Mouse (Mus musculus) lung, postnatal 0 days (tissue): ENCODE results near the gene Nalcn. TPM values are rescaled to one million over a fixed set of nuclear protein-coding genes. Genes with fewer than 3 reads are reported as not detected.

ENCODE experiments used
- ATAC-seq: fragments of 200-750 bp; cut with Nextera tagmentation; 2 replicates; pipeline ENCODE4 v1.8.0; 2017; ENCODE audit warnings: moderate library complexity
- DNase-seq: peaks from one replicate; pipeline ENCODE4 v3.0.0-alpha.2; 2016; ENCODE audit warnings: low spot score
- H3K27ac ChIP-seq: fragments of 300-500 bp; sonication (generic); 2 replicates; pipeline ENCODE4 v1.5.1; 2014; ENCODE audit warnings: antibody characterized with exemption, mild to moderate bottlenecking, low read length, mixed read lengths
- H3K27me3 ChIP-seq: fragments of 300-500 bp; sonication (generic); replicated peaks from 2 replicates; pipeline ENCODE4 v1.6.1; 2014; ENCODE audit warnings: low read length, mixed read lengths; ENCODE audit not compliant: insufficient read depth
- H3K36me3 ChIP-seq: fragments of 300-500 bp; sonication (generic); 2 replicates; pipeline ENCODE4 v1.6.1; 2014; ENCODE audit warnings: low read length, mixed read lengths; ENCODE audit not compliant: insufficient read depth
- H3K4me1 ChIP-seq: fragments of 300-500 bp; sonication (generic); 2 replicates; pipeline ENCODE4 v1.6.1; 2014; ENCODE audit warnings: antibody characterized with exemption, low read depth, low read length, mixed read lengths; ENCODE audit not compliant: insufficient read depth
- H3K4me2 ChIP-seq: fragments of 300-500 bp; sonication (generic); replicated peaks from 2 replicates; pipeline ENCODE4 v1.6.1; 2014; ENCODE audit warnings: low read depth, mild to moderate bottlenecking, low read length, moderate library complexity, mixed read lengths
- H3K4me3 ChIP-seq: fragments of 300-500 bp; sonication (generic); 2 replicates; pipeline ENCODE4 v1.5.1; 2014; ENCODE audit warnings: low read depth, low read length
- H3K9ac ChIP-seq: fragments of 300-500 bp; sonication (generic); replicated peaks from 2 replicates; pipeline ENCODE4 v1.6.1; 2014; ENCODE audit warnings: low read depth, mild to moderate bottlenecking
- H3K9me3 ChIP-seq: fragments of 300-500 bp; sonication (generic); 2 replicates; pipeline ENCODE4 v1.6.1; 2016; ENCODE audit warnings: low read length, mixed read lengths
- CTCF ChIP-seq: IDR thresholded peaks from 2 replicates; pipeline ENCODE4 v1.5.1; 2016; ENCODE audit warnings: antibody characterized with exemption, mild to moderate bottlenecking
- EP300 ChIP-seq: IDR thresholded peaks from 2 replicates; pipeline ENCODE4 v1.6.1; 2016; ENCODE audit warnings: antibody characterized with exemption, mild to moderate bottlenecking, control low read depth
- WGBS: fragments of 180-500 bp; shearing (Covaris S2); extraction: QIAGEN DNeasy Blood & Tissue Kit; methylation state at CpG from one replicate; pipeline ENCODE4 v1.1.7; 2014; 5-methylcytosine and 5-hydroxymethylcytosine counted together
- polyA plus RNA-seq: library from polyadenylated mRNA; unstranded; fragments of >200 nt; fragmentation: Nextera tagmentation; extraction: Ambion mirVana; gene quantifications from 2 replicates; pipeline ENCODE4 v1.2.1, GENCODE M21; 2015

Gene Nalcn
- polyA plus RNA-seq, 1 experiment from 2014 or later = not detected

- Histone ChIP-seq H3K9ac (no peak overlapping the region), H3K36me3 (no peaks in the 10 kb centered on the region), H3K4me1 (no peaks in the 10 kb centered on the region), H3K4me3 (no peak overlapping the region), H3K9me3 (no peaks in the 10 kb centered on the region), H3K27ac (no peak overlapping the region), H3K27me3 (no peaks in the 10 kb centered on the region), H3K4me2 (no peak overlapping the region)
- DNase-seq (peak; percentile 34), ATAC-seq (peak; percentile 38; the same call in 1 of the 2 replicates)
- TF ChIP-seq CTCF (no peak), EP300 (0 out of 2 replicates have a peak, but pooled peaks have one; percentile 14)
- 3% methylated on average over 1 of the region's 1 CpGs for WGBS
These were observed 95.7 kb downstream of the Nalcn start for GRCm38 (mm10) chr14:123531271-123531670.

GRCm38 (mm10) chr14:123529143-123529542, 97.8 kb downstream of the Nalcn start:
- H3K27ac ChIP-seq = no peak overlapping the region
- no peaks in the 10 kb centered on the region for H3K4me1 ChIP-seq
- no peaks in the 10 kb centered on the region for H3K36me3 ChIP-seq
- H3K4me2 ChIP-seq = no peak overlapping the region
- no peaks in the 10 kb centered on the region for H3K27me3 ChIP-seq
- no peaks in the 10 kb centered on the region for H3K9me3 ChIP-seq
- H3K4me3 ChIP-seq = no peak overlapping the region
- no peak overlapping the region for H3K9ac ChIP-seq
- TF ChIP-seq EP300 (no peak), CTCF (no peak)
- DNase-seq (no peak), ATAC-seq (no peak)

GRCm38 (mm10) chr14:123513376-123514141, 113.4 kb downstream of the Nalcn start:
- Histone ChIP-seq H3K4me1 (no peaks in the 10 kb centered on the region), H3K9ac (no peak overlapping the region), H3K9me3 (no peaks in the 10 kb centered on the region), H3K27ac (no peak overlapping the region), H3K4me2 (no peak overlapping the region), H3K4me3 (no peak overlapping the region), H3K27me3 (no peaks in the 10 kb centered on the region), H3K36me3 (no peaks in the 10 kb centered on the region)
- peak; percentile 66 for ATAC-seq
- 31% methylated on average over 8 of the region's 8 CpGs for WGBS
- DNase-seq = peak; percentile 55
- TF ChIP-seq CTCF = no peak
- TF ChIP-seq EP300 = no peak

GRCm38 (mm10) chr14:123512923-123513322, 114.0 kb downstream of the Nalcn start:
- ATAC-seq = no peak
- no peak for TF ChIP-seq CTCF
- TF ChIP-seq EP300 = no peak

GRCm38 (mm10) chr14:123495544-123495943, 131.4 kb downstream of the Nalcn start:
- Histone ChIP-seq H3K9me3 (no peaks in the 10 kb centered on the region), H3K27ac (no peak overlapping the region), H3K4me1 (no peaks in the 10 kb centered on the region), H3K4me2 (no peak overlapping the region), H3K9ac (no peak overlapping the region), H3K36me3 (no peaks in the 10 kb centered on the region), H3K4me3 (no peak overlapping the region), H3K27me3 (no peaks in the 10 kb centered on the region)
- no peak for DNase-seq
- TF ChIP-seq CTCF = no peak
- no peak for TF ChIP-seq EP300
- no peak for ATAC-seq

More at GRCm38 (mm10) chr14:123512923-123513322, 114.0 kb downstream of the Nalcn start:
- H3K4me1 ChIP-seq = no peaks in the 10 kb centered on the region
- no peak overlapping the region for H3K27ac ChIP-seq
- H3K4me2 ChIP-seq = no peak overlapping the region
- DNase-seq = no peak
- no peak overlapping the region for H3K9ac ChIP-seq
- no peaks in the 10 kb centered on the region for H3K27me3 ChIP-seq
- WGBS = 78% methylated on average over 2 of the region's 2 CpGs
- H3K4me3 ChIP-seq = no peak overlapping the region
- no peaks in the 10 kb centered on the region for H3K9me3 ChIP-seq
- no peaks in the 10 kb centered on the region for H3K36me3 ChIP-seq

- WGBS = 67% methylated on average over 1 of the region's 1 CpGs
- Histone ChIP-seq H3K9ac (no peak overlapping the region), H3K27me3 (no peaks in the 10 kb centered on the region), H3K4me1 (no peaks in the 10 kb centered on the region), H3K9me3 (no peaks in the 10 kb centered on the region), H3K4me3 (no peak overlapping the region), H3K27ac (no peak overlapping the region), H3K4me2 (no peak overlapping the region), H3K36me3 (no peaks in the 10 kb centered on the region)
- DNase-seq (no peak), ATAC-seq (no peak)
- TF ChIP-seq CTCF (no peak), EP300 (no peak)
These were observed 138.3 kb downstream of the Nalcn start for GRCm38 (mm10) chr14:123488575-123489207.
